Mouse (Mus musculus): Measurements from ENCODE around the gene Nwd1. TPM values are rescaled to one million over a fixed set of nuclear protein-coding genes. Genes with fewer than 3 reads are reported as not detected.
A peak's percentile ranks its signal among the peaks of the same experiment; 100 is the strongest.
"Not testable (repeated sequence)": the region's sequence is repeated elsewhere in the genome, so short reads cannot be mapped to it uniquely, and the experiment has no call there.

Nwd1 gene
- total RNA-seq, 2 experiments from 2014 or later = 33.7 to 36.7 TPM

DNA sequence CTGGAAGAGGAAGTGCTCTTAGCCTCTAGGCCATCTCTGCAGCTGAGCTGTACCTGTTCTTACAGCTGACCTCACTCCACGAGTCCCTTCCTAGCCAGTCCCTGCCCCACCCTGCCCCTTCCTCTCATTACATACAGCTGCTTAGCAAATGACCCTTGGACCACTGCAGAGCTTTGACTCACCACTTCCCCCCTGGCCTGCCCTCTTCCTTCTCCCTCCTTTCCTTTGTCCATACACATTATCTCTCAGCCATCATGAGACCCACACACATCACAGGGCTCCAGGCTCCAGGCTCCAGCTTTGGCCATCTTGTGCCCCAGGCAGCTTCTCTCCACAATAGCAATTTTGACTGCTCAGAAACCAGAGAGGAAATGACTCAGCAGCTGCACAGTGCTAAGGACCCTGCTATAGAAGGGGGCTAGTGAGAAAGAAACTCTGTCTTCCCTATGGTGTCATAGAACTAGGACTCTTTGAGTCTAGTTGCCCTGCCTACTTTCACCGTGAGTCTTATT is 36.6 kb downstream of the Nwd1 start:
- intact Hi-C loops (cut with DNase I) = no loop called here
- no peak for DNase-seq (ENCODE audit: low spot score in 2 of 2)

DNA sequence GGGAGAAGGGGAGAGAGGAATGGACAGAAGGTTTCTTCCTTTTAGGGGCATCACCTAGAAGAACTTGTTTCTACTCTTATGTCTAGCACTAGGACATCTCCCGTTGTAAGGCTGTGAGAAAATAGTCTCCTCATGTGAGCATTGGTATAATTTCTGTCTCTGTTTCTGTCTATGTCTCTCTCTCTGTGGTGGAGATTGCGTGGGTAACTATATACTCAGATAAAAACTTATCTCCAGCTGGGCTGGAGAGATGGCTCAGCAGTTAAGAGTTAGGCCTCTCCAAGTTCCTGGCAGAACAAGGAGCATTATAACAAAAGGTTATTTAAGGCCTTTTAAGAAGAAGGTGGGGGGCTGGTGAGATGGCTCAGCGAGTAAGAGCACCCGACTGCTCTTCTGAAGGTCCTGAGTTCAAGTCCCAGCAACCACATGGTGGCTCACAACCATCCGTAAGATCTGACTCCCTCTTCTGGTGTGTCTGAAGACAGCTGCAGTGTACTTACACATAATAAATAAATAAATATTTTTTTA is 37.1 kb downstream of the Nwd1 start:
- DNase-seq (ENCODE audit: low spot score in 2 of 2); intact Hi-C loops (cut with DNase I): not testable (repeated sequence)

DNA sequence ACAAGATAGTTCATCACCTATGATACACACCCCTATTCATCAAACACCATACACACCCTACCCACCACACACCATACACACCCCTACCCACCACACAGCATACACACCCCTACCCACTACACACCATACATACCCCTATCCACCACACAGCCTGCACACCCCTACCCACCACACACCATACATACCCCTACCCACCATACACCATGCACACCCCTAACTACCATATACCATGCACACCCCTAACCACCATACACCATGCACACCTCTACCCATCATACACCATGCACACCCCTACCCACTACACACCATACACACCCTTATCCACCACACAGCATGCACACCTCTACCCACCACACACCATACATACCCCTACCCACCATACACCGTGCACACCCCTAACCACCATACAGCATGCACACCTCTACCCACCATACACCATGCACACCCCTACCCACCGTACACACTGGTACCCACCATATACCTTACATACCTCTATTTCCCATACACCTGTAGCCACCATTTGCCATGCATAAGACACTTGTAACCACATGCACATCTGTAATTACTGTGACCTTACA is 51.9 kb downstream of the Nwd1 start:
- no peak for DNase-seq (ENCODE audit: low spot score in 2 of 2)
- intact Hi-C loops (cut with DNase I) = no loop called here

DNA sequence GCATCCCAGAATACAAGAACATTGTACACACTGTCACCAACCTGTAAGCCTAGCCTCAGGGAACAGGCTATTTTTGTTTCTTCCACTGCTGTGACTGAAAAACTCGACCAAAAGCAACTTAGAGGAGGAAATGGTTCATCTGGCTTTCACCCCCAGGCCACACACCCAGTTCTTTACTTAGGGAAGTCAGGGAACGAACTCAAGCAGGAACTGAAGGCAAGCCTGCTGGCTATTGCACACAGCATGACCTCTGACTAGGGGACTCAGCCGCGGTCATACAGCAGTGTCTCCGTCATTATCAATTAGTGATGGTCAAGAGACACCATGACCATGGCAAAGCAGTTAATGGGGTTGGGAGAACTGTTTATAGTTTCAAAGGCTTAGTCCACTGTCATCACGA is 66.1 kb downstream of the Nwd1 start:
- DNase-seq (ENCODE audit: low spot score in 2 of 2) = no peak
- intact Hi-C loops (cut with DNase I) = no loop called here

DNA sequence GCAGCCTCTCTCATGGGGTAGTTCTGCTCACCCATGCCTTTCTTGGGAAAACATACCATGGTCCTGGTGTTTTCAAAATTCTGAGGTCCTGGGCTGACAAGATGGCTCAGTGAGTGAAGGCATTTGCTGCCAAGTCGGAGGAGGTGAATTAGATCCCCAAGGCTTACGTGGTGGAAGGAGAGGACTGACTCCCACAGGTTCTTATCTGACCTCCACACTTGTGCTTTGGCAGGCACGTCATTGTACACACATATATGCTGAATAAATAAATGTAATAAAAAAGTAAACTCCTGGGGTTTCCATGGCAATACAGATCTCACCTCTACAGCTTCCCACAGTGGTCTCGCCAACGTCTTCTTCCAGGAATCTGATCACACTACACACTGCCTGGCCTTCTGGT is 70.1 kb downstream of the Nwd1 start:
- DNase-seq (ENCODE audit: low spot score in 2 of 2) = no peak
- intact Hi-C loops (cut with DNase I) = no loop called here

DNA sequence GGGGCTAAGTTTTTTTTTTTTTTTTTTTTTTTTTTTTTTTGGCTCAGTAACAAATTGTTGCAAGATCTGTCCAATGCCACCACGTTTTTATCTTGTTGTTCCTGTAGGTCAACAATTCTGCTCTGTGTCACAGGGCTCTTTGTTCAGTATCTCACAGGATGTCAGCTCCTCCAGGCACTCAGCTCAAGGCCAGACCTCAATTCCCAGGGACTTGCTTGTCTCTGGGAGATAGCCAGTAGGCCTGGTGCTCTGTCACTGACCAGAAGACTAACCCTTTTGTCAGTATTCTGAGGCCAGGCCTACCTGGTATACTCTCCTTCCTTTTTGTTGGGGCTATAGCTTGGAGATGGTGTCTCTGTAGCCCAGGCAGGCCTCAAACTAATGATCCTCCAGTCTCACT is 74.0 kb downstream of the Nwd1 start:
- intact Hi-C loops (cut with DNase I) = no loop called here
- DNase-seq (ENCODE audit: low spot score in 2 of 2) = no peak

DNA sequence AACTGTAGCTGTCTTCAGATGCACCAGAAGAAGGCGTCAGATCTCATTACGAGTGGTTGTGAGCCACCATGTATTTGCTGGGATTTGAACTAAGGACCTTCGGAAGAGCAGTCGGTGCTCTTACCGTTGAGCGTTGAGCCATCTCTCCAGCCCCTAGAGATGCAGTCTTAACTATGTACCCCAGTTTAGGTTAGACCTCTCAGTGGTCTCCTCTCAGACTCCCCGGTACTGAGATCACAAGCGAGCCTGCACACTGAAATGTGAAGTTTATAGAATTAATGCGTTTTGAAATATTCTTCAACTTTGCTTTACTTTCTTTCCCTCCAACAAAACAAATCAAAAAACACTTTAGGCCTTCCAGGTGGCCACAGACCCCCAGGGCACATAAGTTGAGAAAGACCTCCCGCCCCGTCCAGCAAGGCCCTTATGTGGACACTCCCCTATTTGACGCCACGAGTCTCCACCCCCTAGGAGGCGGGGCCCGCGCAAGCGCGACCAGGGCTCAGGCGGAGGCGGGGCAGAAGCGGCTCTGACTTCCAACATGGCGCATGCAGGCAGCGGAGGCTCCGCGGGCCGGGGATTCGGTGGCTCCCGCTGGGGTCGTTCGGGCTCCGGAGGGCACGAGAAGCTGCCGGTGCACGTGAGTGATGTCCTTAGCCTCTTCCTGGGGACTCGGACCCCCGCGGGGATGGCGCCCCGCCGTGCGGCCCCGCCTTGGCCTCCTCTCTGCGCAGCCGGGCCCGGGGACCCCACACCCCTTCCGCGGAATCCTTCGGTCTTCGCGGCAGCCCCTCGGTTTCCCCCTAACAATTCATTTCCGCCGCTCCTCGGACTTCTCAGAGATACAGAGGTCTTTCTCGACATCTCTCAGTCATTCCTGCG is 76.5 kb downstream of the Nwd1 start, which contains the start of gene Sin3b:
TSS of gene Sin3b (plus strand) at position 517 of the 882 bp plus-strand sequence.
- peak; percentile 90 to 92 for DNase-seq (ENCODE audit: low spot score in 2 of 2)
- intact Hi-C loops (cut with DNase I) = no loop called here

DNA sequence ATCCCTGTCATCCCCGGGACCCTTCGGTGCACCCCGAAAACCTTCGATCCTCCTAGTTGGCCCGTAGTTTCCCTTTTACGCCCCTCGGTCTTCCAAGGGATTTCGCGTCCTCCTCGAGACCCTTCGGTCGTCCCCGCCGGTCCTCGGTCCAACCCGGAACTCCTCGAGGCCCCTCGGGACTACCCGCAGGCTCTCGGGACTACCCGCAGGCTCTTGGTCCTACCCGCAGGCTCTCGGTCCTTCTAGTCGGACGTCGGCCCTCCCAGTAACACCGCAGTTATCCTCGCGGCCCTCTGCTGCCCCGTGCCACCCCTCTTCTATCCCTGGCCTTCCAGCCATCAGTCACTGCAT is 77.1 kb downstream of the Nwd1 start:
- DNase-seq (ENCODE audit: low spot score in 2 of 2) = peak; percentile 16 to 26
- intact Hi-C loops (cut with DNase I) = no loop called here

DNA sequence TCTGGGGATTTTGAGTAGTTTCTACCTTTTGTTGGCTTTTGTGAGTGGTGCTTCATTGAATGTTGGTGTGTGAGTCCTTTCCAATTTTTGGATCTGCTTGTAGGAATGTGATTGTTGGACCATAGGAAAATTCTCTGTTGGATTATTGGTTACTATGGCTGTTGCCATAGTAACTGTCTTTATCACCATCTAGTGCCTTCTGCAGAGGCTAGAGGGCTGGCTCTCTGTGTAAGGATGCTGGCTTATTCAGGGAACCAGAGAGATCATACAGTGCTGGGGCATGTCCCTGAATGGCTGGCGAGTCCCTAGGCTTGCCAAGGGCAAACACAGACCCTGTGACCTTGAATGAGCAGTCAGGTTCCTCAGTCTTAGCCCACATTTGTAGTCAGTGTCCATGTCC is 82.1 kb downstream of the Nwd1 start:
- DNase-seq (ENCODE audit: low spot score in 2 of 2) = no peak
- intact Hi-C loops (cut with DNase I) = no loop called here

DNA sequence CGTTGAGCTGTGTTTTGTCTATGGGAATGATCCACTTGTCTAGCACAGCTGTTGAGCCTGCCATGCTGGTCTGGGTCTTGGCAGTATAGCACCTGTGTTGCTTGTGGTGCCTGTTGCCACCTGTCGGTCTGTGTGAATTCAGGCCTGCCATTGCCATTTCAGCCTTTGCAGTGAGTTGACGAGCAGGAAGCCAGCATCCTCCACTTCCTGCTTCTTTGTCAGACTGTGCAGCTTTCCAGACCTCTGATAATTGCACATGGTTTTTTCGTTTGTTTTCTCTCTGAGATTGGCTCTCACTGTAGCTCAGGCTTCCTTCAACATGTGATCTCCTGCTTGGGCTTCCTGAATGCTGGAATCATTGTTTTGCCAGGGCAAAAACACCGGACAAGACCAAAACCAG is 88.5 kb downstream of the Nwd1 start:
- intact Hi-C loops (cut with DNase I) = no loop called here
- no peak for DNase-seq (ENCODE audit: low spot score in 2 of 2)

DNA sequence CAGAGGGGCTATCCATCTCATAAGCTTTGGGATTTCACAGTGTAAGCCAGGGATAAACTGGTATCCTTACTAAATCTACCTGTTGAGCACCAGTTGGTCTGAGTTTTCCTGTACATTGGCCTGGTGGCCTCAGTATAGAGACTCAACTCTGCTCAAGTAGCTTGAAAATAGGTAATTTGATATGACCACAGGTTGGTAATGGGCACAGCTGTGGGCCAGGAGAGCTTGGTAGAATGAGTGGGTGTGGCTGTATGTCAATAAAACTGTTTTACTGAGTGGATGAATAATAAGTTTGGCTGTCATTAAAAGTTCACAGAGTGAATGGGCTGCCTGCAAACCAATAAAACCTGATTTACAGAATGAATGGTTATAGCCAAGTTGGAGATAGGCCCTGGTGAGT is 90.4 kb downstream of the Nwd1 start:
- intact Hi-C loops (cut with DNase I) = no loop called here
- no peak for DNase-seq (ENCODE audit: low spot score in 2 of 2)

DNA sequence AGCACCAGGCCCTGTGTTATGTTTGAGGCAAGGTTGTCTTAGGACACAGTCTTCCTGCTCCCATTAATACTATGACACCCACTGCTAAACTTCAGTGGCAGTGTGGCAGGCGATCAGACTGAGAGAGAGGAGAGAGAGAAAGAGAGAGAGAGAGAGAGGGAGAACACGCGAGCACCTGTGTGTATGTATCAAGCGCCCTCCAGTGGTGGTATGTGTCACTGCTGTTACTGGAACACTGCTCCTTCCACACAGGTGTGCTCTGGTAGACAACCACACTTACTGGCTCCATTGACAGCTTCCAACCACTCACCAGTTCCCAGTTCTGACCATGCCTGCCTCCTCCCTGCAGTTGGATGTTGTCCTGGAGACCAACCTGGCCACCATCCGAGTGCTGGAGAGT is 99.5 kb downstream of the Nwd1 start:
- DNase-seq (ENCODE audit: low spot score in 2 of 2) = peak; percentile 69 to 80
- intact Hi-C loops (cut with DNase I) = loop anchor here (2.0 kb wide), 1 partner anchor 65 kb away; no protein-coding TSS in a partner anchor

DNA sequence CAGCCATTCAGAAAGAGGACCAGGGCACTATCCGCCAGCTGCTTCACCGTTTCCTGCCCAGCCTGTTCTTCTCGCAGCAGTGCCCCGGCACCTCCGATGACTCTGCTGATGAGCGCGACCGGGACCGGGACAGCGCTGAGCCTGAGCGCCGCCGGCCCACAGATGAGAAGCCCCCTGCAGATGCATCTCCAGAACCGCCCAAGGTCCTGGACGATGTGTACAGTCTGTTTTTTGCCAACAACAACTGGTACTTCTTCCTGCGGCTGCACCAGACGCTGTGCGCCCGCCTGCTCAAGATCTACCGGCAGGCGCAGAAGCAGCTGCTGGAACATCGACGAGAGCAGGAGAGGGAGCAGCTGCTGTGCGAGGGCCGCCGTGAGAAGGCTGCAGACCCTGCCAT is 103.3 kb downstream of the Nwd1 start:
- no peak for DNase-seq (ENCODE audit: low spot score in 2 of 2)
- intact Hi-C loops (cut with DNase I) = no loop called here

DNA sequence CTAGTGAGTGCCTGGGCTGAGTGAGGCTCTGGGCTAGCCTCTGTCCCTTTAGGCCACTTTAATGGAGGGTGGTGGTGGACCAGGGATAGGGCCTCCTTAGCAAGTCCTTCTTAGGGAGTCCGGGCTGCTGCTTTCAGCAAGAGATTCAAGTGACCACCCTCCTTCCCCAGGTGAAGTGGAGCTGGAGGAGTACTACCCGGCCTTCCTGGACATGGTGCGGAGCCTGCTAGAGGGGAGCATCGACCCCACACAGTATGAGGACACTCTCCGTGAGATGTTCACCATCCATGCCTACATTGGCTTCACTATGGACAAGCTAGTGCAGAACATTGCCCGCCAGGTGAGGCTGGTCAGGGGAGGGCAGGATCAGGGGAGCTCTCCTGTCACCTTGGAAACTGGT is 103.8 kb downstream of the Nwd1 start:
- DNase-seq (ENCODE audit: low spot score in 2 of 2) = no peak
- intact Hi-C loops (cut with DNase I) = no loop called here

DNA sequence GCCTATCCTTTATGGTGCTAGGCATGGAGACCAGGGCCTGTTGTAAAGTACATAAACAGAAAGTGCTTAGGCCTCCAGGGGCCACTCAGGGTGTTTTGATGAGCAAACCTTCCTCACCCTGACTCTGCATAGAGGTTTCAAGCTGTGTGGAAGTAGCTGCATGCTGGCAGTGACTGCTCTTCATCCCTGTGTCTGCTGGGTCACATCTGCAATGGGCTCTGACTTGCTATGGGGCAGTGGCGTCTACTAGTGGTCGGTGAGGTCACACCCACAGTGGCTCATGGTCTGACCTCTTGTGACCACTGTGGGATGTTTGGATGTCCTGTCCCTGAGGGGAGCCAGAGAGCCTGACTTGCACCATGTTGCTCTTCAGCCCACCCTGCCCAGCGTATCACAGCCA is 104.6 kb downstream of the Nwd1 start:
- intact Hi-C loops (cut with DNase I) = no loop called here
- no peak for DNase-seq (ENCODE audit: low spot score in 2 of 2)

DNA sequence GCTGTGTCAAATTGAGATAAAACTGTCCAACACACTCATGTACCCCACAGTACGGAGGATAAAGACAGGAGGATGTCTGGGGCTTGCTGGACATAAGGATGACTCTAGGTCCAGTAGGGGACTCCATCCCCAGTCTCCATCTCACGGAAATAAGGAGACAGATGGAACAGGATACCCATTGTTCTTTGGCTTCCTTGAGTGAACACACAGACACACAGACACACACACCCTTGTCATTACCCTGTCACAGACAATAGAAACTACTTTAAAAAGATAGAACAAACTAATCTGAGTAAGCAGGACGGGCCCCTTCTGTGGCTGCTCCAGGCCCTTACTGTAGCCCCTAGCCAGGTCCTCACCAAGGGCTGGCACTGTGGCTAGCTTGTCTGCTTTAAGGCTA is 105.8 kb downstream of the Nwd1 start:
- no peak for DNase-seq (ENCODE audit: low spot score in 2 of 2)
- intact Hi-C loops (cut with DNase I) = no loop called here

DNA sequence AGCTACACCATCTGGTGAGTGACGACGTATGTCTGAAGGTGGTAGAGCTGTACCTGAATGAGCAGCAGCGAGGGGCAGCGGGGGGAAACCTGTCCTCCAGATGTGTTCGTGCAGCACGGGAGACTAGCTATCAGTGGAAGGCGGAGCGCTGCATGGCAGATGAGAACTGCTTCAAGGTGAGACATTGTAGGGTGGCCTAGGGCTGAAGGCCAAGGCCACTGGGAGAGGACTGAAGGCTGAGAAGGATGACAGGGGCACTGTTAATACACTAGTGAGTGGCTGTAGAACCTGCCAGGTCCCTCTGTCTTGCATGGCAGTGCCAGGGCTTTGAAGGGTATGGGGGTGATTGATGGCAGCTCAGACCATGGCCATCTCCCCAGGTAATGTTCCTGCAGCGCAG is 106.7 kb downstream of the Nwd1 start:
- peak in 1 of 2 experiments; percentile 1 for DNase-seq (ENCODE audit: low spot score in 2 of 2)
- intact Hi-C loops (cut with DNase I) = no loop called here

DNA sequence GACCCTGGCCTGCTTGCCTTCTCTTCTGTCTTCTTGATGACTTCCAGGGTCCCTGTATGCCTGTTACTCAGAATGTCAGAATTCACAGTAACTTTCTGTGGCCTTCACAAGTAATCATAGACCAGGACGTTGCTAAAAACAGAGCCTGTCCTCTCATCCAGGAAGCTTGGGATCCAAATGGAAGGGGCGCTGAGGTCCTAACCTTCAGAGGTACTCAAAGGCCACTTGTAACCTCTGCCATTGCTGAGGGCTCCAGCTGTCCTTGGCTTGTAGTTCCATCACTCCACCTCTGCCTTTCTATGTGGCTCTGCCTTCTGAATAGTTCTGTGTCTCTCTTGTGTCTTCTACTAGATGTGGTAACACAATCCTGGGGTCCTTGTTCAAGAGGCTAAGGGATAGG is 107.3 kb downstream of the Nwd1 start:
- peak in 1 of 2 experiments; percentile 1 for DNase-seq (ENCODE audit: low spot score in 2 of 2)
- intact Hi-C loops (cut with DNase I) = no loop called here

DNA sequence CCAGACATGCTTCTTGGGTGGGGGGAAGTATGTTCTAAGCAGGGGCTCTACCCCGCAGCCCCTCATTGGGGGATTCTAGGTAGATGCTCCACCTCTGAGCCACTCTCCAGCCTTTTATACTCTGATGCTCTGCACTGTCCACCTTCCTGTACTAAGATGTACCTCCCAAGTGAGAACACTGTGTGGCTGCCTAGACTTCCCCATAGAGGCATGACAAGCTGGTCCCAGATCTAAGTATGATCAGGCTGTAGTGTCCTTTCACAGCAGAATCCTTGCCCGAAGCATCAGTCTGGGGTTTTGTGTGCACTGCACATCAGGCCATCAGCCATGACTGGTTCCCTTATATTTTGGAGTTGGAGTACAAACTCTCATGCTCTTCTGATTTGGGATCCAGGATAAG is 109.5 kb downstream of the Nwd1 start:
- no peak for DNase-seq (ENCODE audit: low spot score in 2 of 2)
- intact Hi-C loops (cut with DNase I) = no loop called here

DNA sequence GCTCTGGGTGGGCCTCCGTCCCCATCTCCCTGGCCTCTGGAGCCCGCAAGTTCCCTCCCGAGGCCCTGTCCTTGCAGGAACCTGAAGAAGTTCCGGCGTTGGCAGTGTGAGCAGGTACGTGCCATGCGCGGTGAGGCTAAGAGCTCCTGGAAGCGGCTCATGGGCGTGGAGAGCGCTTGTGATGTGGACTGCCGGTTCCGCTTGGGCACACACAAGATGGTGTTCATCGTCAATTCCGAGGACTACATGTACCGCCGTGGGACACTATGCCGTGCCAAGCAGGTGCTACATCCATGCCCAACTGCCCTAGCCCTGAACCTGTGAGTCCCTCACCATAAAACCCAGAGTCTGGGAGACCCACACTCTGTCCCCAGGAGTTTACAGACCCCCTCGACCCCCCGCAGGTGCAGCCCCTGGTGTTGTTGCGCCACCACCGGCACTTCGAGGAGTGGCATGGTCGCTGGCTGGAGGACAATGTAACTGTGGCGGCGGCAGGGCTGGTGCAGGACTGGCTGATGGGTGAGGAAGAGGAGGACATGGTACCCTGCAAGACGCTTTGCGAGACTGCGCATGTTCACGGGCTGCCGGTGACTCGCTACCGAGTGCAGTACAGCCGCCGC is 110.4 kb downstream of the Nwd1 start:
- intact Hi-C loops (cut with DNase I) = no loop called here
- no peak for DNase-seq (ENCODE audit: low spot score in 2 of 2)
